Mouse (Mus musculus) midbrain, embryonic 10.5 days (tissue): ENCODE measurements around the gene Abat. TPM values are rescaled to one million over a fixed set of nuclear protein-coding genes. Genes with fewer than 3 reads are reported as not detected.

Source experiments
- DNase-seq: peaks from one replicate; pipeline ENCODE4 v3.0.0-alpha.2; 2017; ENCODE audit warnings: low spot score
- H3K27ac ChIP-seq: fragments of 300-500 bp; sonication (generic); replicated peaks from 2 replicates; pipeline ENCODE4 v1.5.1; 2016; ENCODE audit warnings: mild to moderate bottlenecking
- H3K27me3 ChIP-seq: fragments of 300-500 bp; sonication (generic); 2 replicates; pipeline ENCODE4 v1.6.1; 2016; ENCODE audit warnings: low read depth, mild to moderate bottlenecking; ENCODE audit not compliant: poor library complexity, severe bottlenecking
- H3K36me3 ChIP-seq: fragments of 300-500 bp; sonication (generic); 2 replicates; pipeline ENCODE4 v1.6.1; 2016; ENCODE audit warnings: mild to moderate bottlenecking, moderate library complexity
- H3K4me1 ChIP-seq: fragments of 300-500 bp; sonication (generic); 2 replicates; pipeline ENCODE4 v1.6.1; 2016
- H3K4me3 ChIP-seq: fragments of 300-500 bp; sonication (generic); 2 replicates; pipeline ENCODE4 v1.5.1; 2016; ENCODE audit warnings: mild to moderate bottlenecking, moderate library complexity
- H3K9me3 ChIP-seq: fragments of 300-500 bp; sonication (generic); replicated peaks from 2 replicates; pipeline ENCODE4 v1.6.1; 2016; ENCODE audit warnings: mild to moderate bottlenecking
- WGBS: fragments of 180-500 bp; shearing (Covaris S2); methylation state at CpG from one replicate; pipeline ENCODE4 v1.1.7; 2016; 5-methylcytosine and 5-hydroxymethylcytosine counted together
- polyA plus RNA-seq: library from polyadenylated mRNA; unstranded; fragments of >200 nt; fragmentation: Nextera tagmentation; extraction: Ambion mirVana; gene quantifications from 2 replicates; pipeline ENCODE4 v1.2.1, GENCODE M21; 2016

Gene Abat
- 16.4 and 23.4 TPM in 2 replicates for polyA plus RNA-seq

- H3K4me1 ChIP-seq = peaks cover 19% of the 10 kb centered on the region
- H3K9me3 ChIP-seq = no peaks in the 10 kb centered on the region
- peak within 1 kb of the TSS; percentile 66 for H3K4me3 ChIP-seq
- peak; percentile 96 for DNase-seq
- peaks cover 41% of the 10 kb centered on the region for H3K27me3 ChIP-seq
- WGBS = under 1% methylated on average over 46 of the region's 46 CpGs
- H3K36me3 ChIP-seq = no peaks in the 10 kb centered on the region
- H3K27ac ChIP-seq = peak within 1 kb of the TSS; percentile 78
Measured at GRCm38 (mm10) chr16:8513236-8513906, at the start of gene Abat. Abat (plus strand) TSS chr16:8513429.

GRCm38 (mm10) chr16:8470132-8470531, 43.1 kb upstream of the Abat start:
- Histone ChIP-seq H3K27ac (peak overlapping the region; percentile 95; the same call in 1 of the 2 replicates), H3K36me3 (peaks cover 8% of the 10 kb centered on the region), H3K4me1 (peaks cover 16% of the 10 kb centered on the region), H3K9me3 (no peaks in the 10 kb centered on the region), H3K4me3 (peak overlapping the region; percentile 77), H3K27me3 (no peaks in the 10 kb centered on the region)
- DNase-seq = no peak
- WGBS = 86% methylated on average over 2 of the region's 2 CpGs

GRCm38 (mm10) chr16:8470603-8471481, 42.4 kb upstream of the Abat start, which contains the start of gene Mettl22:
Mettl22 (plus strand) TSS chr16:8470788.
- Histone ChIP-seq H3K4me3 (peak within 1 kb of the TSS; percentile 77), H3K4me1 (peaks cover 16% of the 10 kb centered on the region), H3K27ac (peak within 1 kb of the TSS; percentile 95), H3K27me3 (no peaks in the 10 kb centered on the region), H3K36me3 (peaks cover 10% of the 10 kb centered on the region), H3K9me3 (no peaks in the 10 kb centered on the region)
- peak; percentile 91 for DNase-seq
- WGBS = under 1% methylated on average over 48 of the region's 48 CpGs

GRCm38 (mm10) chr16:8487396-8488005, 25.7 kb upstream of the Abat start:
- no peak overlapping the region for H3K4me3 ChIP-seq
- H3K27me3 ChIP-seq = no peaks in the 10 kb centered on the region
- H3K36me3 ChIP-seq = peaks cover 78% of the 10 kb centered on the region
- 93% methylated on average over 9 of the region's 9 CpGs for WGBS
- no peak overlapping the region for H3K27ac ChIP-seq
- DNase-seq = no peak
- H3K9me3 ChIP-seq = no peaks in the 10 kb centered on the region
- peaks cover 7% of the 10 kb centered on the region; the same call in 1 of the 2 replicates for H3K4me1 ChIP-seq

GRCm38 (mm10) chr16:8489340-8489739, 23.9 kb upstream of the Abat start:
- Histone ChIP-seq H3K9me3 (no peaks in the 10 kb centered on the region), H3K36me3 (peaks cover 60% of the 10 kb centered on the region), H3K4me3 (no peak overlapping the region), H3K27me3 (no peaks in the 10 kb centered on the region), H3K27ac (no peak overlapping the region), H3K4me1 (peaks cover 7% of the 10 kb centered on the region; the same call in 1 of the 2 replicates)
- 84% methylated on average over 5 of the region's 5 CpGs for WGBS
- no peak for DNase-seq

- Histone ChIP-seq H3K4me1 (peaks cover 7% of the 10 kb centered on the region; the same call in 1 of the 2 replicates), H3K36me3 (peaks cover 36% of the 10 kb centered on the region), H3K27ac (no peak overlapping the region), H3K9me3 (no peaks in the 10 kb centered on the region), H3K27me3 (no peaks in the 10 kb centered on the region), H3K4me3 (no peak overlapping the region)
- WGBS = 47% methylated on average over 13 of the region's 13 CpGs
- no peak for DNase-seq
Measured at GRCm38 (mm10) chr16:8491743-8492490, 21.3 kb upstream of the Abat start.

GRCm38 (mm10) chr16:8494268-8494667, 19.0 kb upstream of the Abat start:
- DNase-seq = peak; percentile 69
- Histone ChIP-seq H3K4me3 (no peak overlapping the region), H3K4me1 (peaks cover 7% of the 10 kb centered on the region; the same call in 1 of the 2 replicates), H3K36me3 (peaks cover 14% of the 10 kb centered on the region), H3K27me3 (no peaks in the 10 kb centered on the region), H3K27ac (no peak overlapping the region), H3K9me3 (no peaks in the 10 kb centered on the region)
- WGBS = 21% methylated on average over 4 of the region's 4 CpGs

GRCm38 (mm10) chr16:8496967-8497366, 16.3 kb upstream of the Abat start:
- no peak overlapping the region for H3K27ac ChIP-seq
- H3K36me3 ChIP-seq = no peaks in the 10 kb centered on the region
- WGBS = 63% methylated on average over 2 of the region's 2 CpGs
- H3K4me1 ChIP-seq = peaks cover 4% of the 10 kb centered on the region; the same call in 1 of the 2 replicates
- no peak for DNase-seq
- no peak overlapping the region for H3K4me3 ChIP-seq
- H3K27me3 ChIP-seq = no peaks in the 10 kb centered on the region
- no peaks in the 10 kb centered on the region for H3K9me3 ChIP-seq

- 69% methylated on average over 2 of the region's 2 CpGs for WGBS
Measured at GRCm38 (mm10) chr16:8504271-8504670, 9.0 kb upstream of the Abat start.

GRCm38 (mm10) chr16:8509894-8510293, 3.3 kb upstream of the Abat start:
- peaks cover 16% of the 10 kb centered on the region for H3K4me1 ChIP-seq
- H3K27me3 ChIP-seq = peaks cover 27% of the 10 kb centered on the region
- WGBS = 77% methylated on average over 5 of the region's 5 CpGs
- H3K27ac ChIP-seq = no peak overlapping the region
- no peaks in the 10 kb centered on the region for H3K36me3 ChIP-seq
- no peaks in the 10 kb centered on the region for H3K9me3 ChIP-seq
- no peak for DNase-seq
- no peak overlapping the region for H3K4me3 ChIP-seq

More at GRCm38 (mm10) chr16:8504271-8504670, 9.0 kb upstream of the Abat start:
- H3K27me3 ChIP-seq = 0 out of 2 replicates have a peak, but pooled peaks cover under 1% of the 10 kb centered on the region
- DNase-seq = no peak
- H3K4me1 ChIP-seq = no peaks in the 10 kb centered on the region
- no peaks in the 10 kb centered on the region for H3K9me3 ChIP-seq
- H3K4me3 ChIP-seq = no peak overlapping the region
- no peak overlapping the region for H3K27ac ChIP-seq
- H3K36me3 ChIP-seq = no peaks in the 10 kb centered on the region

- peak overlapping the region; percentile 78 for H3K27ac ChIP-seq
- DNase-seq = no peak
- peaks cover 41% of the 10 kb centered on the region for H3K27me3 ChIP-seq
- peaks cover 16% of the 10 kb centered on the region for H3K4me1 ChIP-seq
- peak overlapping the region; percentile 66 for H3K4me3 ChIP-seq
- H3K36me3 ChIP-seq = no peaks in the 10 kb centered on the region
- H3K9me3 ChIP-seq = no peaks in the 10 kb centered on the region
- 6% methylated on average over 5 of the region's 5 CpGs for WGBS
Measured at GRCm38 (mm10) chr16:8512830-8513229, 399 bp upstream of the Abat start.

- Histone ChIP-seq H3K4me1 (peaks cover 19% of the 10 kb centered on the region), H3K36me3 (no peaks in the 10 kb centered on the region), H3K9me3 (no peaks in the 10 kb centered on the region), H3K4me3 (peak overlapping the region; percentile 66), H3K27ac (no peak overlapping the region), H3K27me3 (peaks cover 41% of the 10 kb centered on the region)
- WGBS = 65% methylated on average over 4 of the region's 4 CpGs
- DNase-seq = no peak
Measured at GRCm38 (mm10) chr16:8514180-8514579, 951 bp downstream of the Abat start.
